In the genomic region with DNA sequence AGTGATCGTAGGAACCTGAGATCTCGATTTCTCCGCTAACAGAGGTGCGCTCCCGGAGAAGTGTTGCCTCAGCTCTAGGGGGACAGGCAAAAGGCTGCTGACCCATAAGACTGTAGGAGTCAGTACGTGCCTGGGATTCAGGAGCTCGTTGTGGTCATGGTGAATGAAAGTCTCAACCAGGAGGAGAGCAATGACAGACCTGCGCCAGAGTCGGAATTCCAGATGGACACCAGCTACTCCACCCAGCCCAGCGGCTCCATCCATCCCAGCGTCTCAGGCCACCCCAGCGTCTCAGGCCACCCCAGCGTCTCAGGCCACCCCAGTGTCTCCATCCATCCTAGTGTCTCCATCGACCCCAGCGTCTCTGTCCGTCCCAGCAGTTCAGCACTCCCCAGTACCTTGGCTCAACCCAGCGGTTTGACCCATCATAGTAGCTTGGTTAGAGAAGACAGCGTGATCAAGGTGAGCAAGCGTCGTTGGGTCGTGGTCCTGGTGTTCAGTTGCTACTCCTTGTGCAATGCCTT, we compare ENCODE assay signal across 8 mouse cellular contexts. TPM values are rescaled to one million over a fixed set of nuclear protein-coding genes. Genes with fewer than 3 reads are reported as not detected.
DNase-seq lines count a peak whose midpoint lies in the region; ATAC-seq and TF ChIP-seq lines count a peak whose summit lies in the region.

No protein-coding gene starts in this region.

- no peak for TF ChIP-seq POLR2A in myocyte (IDR thresholded peaks at IDR 0.05; ENCODE audit: insufficient read length, low read depth)

- H3K9ac ChIP-seq in embryonic facial prominence, embryonic 13.5 days, result peak overlapping the region; percentile 72
- H3K9ac ChIP-seq in hindbrain, postnatal 0 days (replicated peaks; ENCODE audit: low read length), result 0 out of 2 replicates have a peak overlapping the region, but pooled peaks have one; percentile 21

- peak overlapping the region; percentile 3 for H3ac ChIP-seq in myocyte (ENCODE audit: control insufficient read depth, insufficient read length)

- peak overlapping the region; percentile 93 for H3K4me2 ChIP-seq in embryonic facial prominence, embryonic 13.5 days
- peak overlapping the region; percentile 95 for H3K4me2 ChIP-seq in hindbrain, postnatal 0 days (ENCODE audit: low read depth, low read length)
- H3K4me2 ChIP-seq in myocyte (ENCODE audit: low read depth), result peak overlapping the region; percentile 100

- TF ChIP-seq CTCF in layer of hippocampus, adult 2 months (conservative IDR thresholded peaks at IDR 0.05), result no peak
- TF ChIP-seq CTCF in hindbrain, postnatal 0 days (IDR thresholded peaks at IDR 0.05; ENCODE audit: low read depth), result no peak

- no peaks in the 10 kb centered on the region for H3K9me3 ChIP-seq in embryonic facial prominence, embryonic 13.5 days
- no peaks in the 10 kb centered on the region for H3K9me3 ChIP-seq in hindbrain, postnatal 0 days (ENCODE audit: low read length)

- no peaks in the 10 kb centered on the region for H3K36me3 ChIP-seq in embryonic facial prominence, embryonic 13.5 days
- no peaks in the 10 kb centered on the region for H3K36me3 ChIP-seq in hindbrain, postnatal 0 days (ENCODE audit: insufficient read depth, low read length)
- no peaks in the 10 kb centered on the region for H3K36me3 ChIP-seq in myocyte (ENCODE audit: control insufficient read depth, insufficient read depth)

- no peak for ATAC-seq in embryonic facial prominence, embryonic 13.5 days (ENCODE audit: insufficient number of reproducible peaks, insufficient read depth, low FRiP score, low TSS enrichment, low read depth)
- ATAC-seq in hindbrain, postnatal 0 days, result peak; percentile 18; the same call in 1 of the 2 replicates

- 21% methylated on average over 21 of the region's 21 CpGs for WGBS in embryonic facial prominence, embryonic 13.5 days
- whole genome bisulfite sequencing in hindbrain, postnatal 0 days, result 18% methylated on average over 21 of the region's 21 CpGs

- H3K79me2 ChIP-seq in myocyte (ENCODE audit: control insufficient read depth, insufficient read depth), result no peaks in the 10 kb centered on the region

- 0 out of 2 replicates have a peak overlapping the region, but pooled peaks have one; percentile 36 for H3K27ac ChIP-seq in layer of hippocampus, adult 2 months
- no peak overlapping the region for H3K27ac ChIP-seq in embryonic facial prominence, embryonic 13.5 days
- H3K27ac ChIP-seq in hindbrain, postnatal 0 days, result no peak overlapping the region

- H3K27me3 ChIP-seq in embryonic facial prominence, embryonic 13.5 days, result peaks cover 18% of the 10 kb centered on the region
- H3K27me3 ChIP-seq in hindbrain, postnatal 0 days (ENCODE audit: insufficient read depth, low read length), result no peaks in the 10 kb centered on the region
- peaks cover 17% of the 10 kb centered on the region for H3K27me3 ChIP-seq in myocyte (ENCODE audit: control insufficient read depth, insufficient read depth, insufficient read length)

- H3K4me3 ChIP-seq in layer of hippocampus, adult 2 months, result peak overlapping the region; percentile 57
- peak overlapping the region; percentile 55 for H3K4me3 ChIP-seq in embryonic facial prominence, embryonic 13.5 days
- H3K4me3 ChIP-seq in hindbrain, postnatal 0 days (ENCODE audit: low read length), result peak overlapping the region; percentile 42
- peak overlapping the region; percentile 21 for H3K4me3 ChIP-seq in myocyte

- DNase-seq in layer of hippocampus, adult 2 months (ENCODE audit: low spot score in 2 of 2), result no peak
- no peak for DNase-seq in layer of hippocampus, adult 8-10 months (ENCODE audit: low spot score in 2 of 2)
- no peak for DNase-seq in hindbrain, postnatal 0 days (ENCODE audit: low spot score)
- DNase-seq in kidney, adult 18-20 months, result no peak
- no peak for DNase-seq in spleen, postnatal 36 days (ENCODE audit: low spot score in 2 of 2)
- DNase-seq in spleen, postnatal 14 days (ENCODE audit: low spot score in 2 of 2), result no peak

- H3K4me1 ChIP-seq in embryonic facial prominence, embryonic 13.5 days, result peaks cover 7% of the 10 kb centered on the region
- H3K4me1 ChIP-seq in hindbrain, postnatal 0 days (ENCODE audit: insufficient read depth, low read length), result peaks cover 8% of the 10 kb centered on the region

TF ChIP-seq in myocyte, 11 proteins besides CTCF, POLR2A, EP300 and RAD21:
- TF ChIP-seq TCF12 (IDR thresholded peaks at IDR 0.05; ENCODE audit: insufficient read depth, poor library complexity, severe bottlenecking), result no peak
- no peak for TF ChIP-seq POLR2AphosphoS2 (IDR thresholded peaks at IDR 0.05; ENCODE audit: insufficient read length, low read depth)
- TF ChIP-seq USF1 (IDR thresholded peaks at IDR 0.05; ENCODE audit: low read depth), result no peak
- TF ChIP-seq CEBPB (IDR thresholded peaks at IDR 0.05; ENCODE audit: insufficient read depth, poor library complexity, severe bottlenecking), result no peak
- no peak for TF ChIP-seq MYOD1 (IDR thresholded peaks at IDR 0.05; ENCODE audit: control insufficient read depth in 1 of 3, insufficient read length in 2 of 3, low read depth in 2 of 3)
TF ChIP-seq in myocyte: peak in this region for 0.

RNA-seq across cellular contexts. Expression of a gene that starts 0.4 kb away (rescaled TPM):
- total RNA-seq in layer of hippocampus, adult 2 months (2021), result 1 to 10 TPM; 2.0 to 2.6 TPM
- 1 to 10 TPM; 1.5 to 2.7 (median 2.2) TPM for total RNA-seq in layer of hippocampus, adult 8-10 months (2022)
- polyA plus RNA-seq in embryonic facial prominence, embryonic 13.5 days (2015; fragmentation: Nextera tagmentation; extraction: Ambion mirVana), result 2.5 and 2.7 TPM in 2 replicates
- 4.1 and 9.5 TPM in 2 replicates for total RNA-seq in hindbrain, postnatal 0 days (2014; rRNA removed)
- 4.1 and 4.3 TPM in 2 replicates for polyA plus RNA-seq in hindbrain, postnatal 0 days (2015; fragmentation: Nextera tagmentation; extraction: Ambion mirVana)
- 0.74 TPM for polyA plus RNA-seq in myocyte (2012; fragmentation: generic; extraction: Trizol)
